Mouse (Mus musculus): ENCODE results near the gene Pax2. TPM values are rescaled to one million over a fixed set of nuclear protein-coding genes. Genes with fewer than 3 reads are reported as not detected.

Gene Pax2
- polyA plus RNA-seq, 1 experiment from 2014 or later, result 0.33 TPM

GRCm38 (mm10) chr19:44734116-44734515 is 21.7 kb upstream of the Pax2 start:
- no peak for ATAC-seq
- 0% methylated on average over 21 of the region's 21 CpGs for WGBS
- Histone ChIP-seq H3K4me1 (ENCODE audit: control insufficient read depth, insufficient read depth, low read length) (peaks cover 11% of the 10 kb centered on the region), H3K27me3 (ENCODE audit: control insufficient read depth, insufficient read depth, low read depth, low read length) (peaks cover 78% of the 10 kb centered on the region), H3K27ac (ENCODE audit: low read length) (no peak overlapping the region), H3K9ac (ENCODE audit: low read depth, low read length) (no peak overlapping the region), H3K4me3 (ENCODE audit: low read depth, low read length) (peak overlapping the region; percentile 31; the same call in 1 of the 2 replicates), H3K36me3 (ENCODE audit: control insufficient read depth, insufficient read depth, low read length) (no peaks in the 10 kb centered on the region), H3K4me2 (ENCODE audit: low read length) (peak overlapping the region; percentile 55), H3K9me3 (replicated peaks; ENCODE audit: control insufficient read depth, low read length, poor library complexity, severe bottlenecking) (no peaks in the 10 kb centered on the region)

- H3K9me3 ChIP-seq (replicated peaks; ENCODE audit: control insufficient read depth, low read length, poor library complexity, severe bottlenecking), result no peaks in the 10 kb centered on the region
- H3K4me1 ChIP-seq (ENCODE audit: control insufficient read depth, insufficient read depth, low read length), result peaks cover 11% of the 10 kb centered on the region
- no peak for ATAC-seq
- peak overlapping the region; percentile 28 for H3K9ac ChIP-seq (ENCODE audit: low read depth, low read length)
- no peak overlapping the region for H3K27ac ChIP-seq (ENCODE audit: low read length)
- WGBS, result under 1% methylated on average over 33 of the region's 33 CpGs
- no peaks in the 10 kb centered on the region for H3K36me3 ChIP-seq (ENCODE audit: control insufficient read depth, insufficient read depth, low read length)
- H3K4me2 ChIP-seq (ENCODE audit: low read length), result peak overlapping the region; percentile 55
- H3K4me3 ChIP-seq (ENCODE audit: low read depth, low read length), result peak overlapping the region; percentile 31
- peaks cover 83% of the 10 kb centered on the region for H3K27me3 ChIP-seq (ENCODE audit: control insufficient read depth, insufficient read depth, low read depth, low read length)
These were observed 21.2 kb upstream of the Pax2 start for GRCm38 (mm10) chr19:44734682-44735081.

GRCm38 (mm10) chr19:44740300-44740699 is 15.5 kb upstream of the Pax2 start:
- no peak overlapping the region for H3K4me3 ChIP-seq (ENCODE audit: low read depth, low read length)
- no peak for ATAC-seq
- H3K27ac ChIP-seq (ENCODE audit: low read length), result no peak overlapping the region
- no peak overlapping the region for H3K9ac ChIP-seq (ENCODE audit: low read depth, low read length)
- H3K36me3 ChIP-seq (ENCODE audit: control insufficient read depth, insufficient read depth, low read length), result no peaks in the 10 kb centered on the region
- no peak overlapping the region for H3K4me2 ChIP-seq (ENCODE audit: low read length)
- under 1% methylated on average over 16 of the region's 16 CpGs for WGBS
- no peaks in the 10 kb centered on the region for H3K9me3 ChIP-seq (replicated peaks; ENCODE audit: control insufficient read depth, low read length, poor library complexity, severe bottlenecking)
- H3K4me1 ChIP-seq (ENCODE audit: control insufficient read depth, insufficient read depth, low read length), result peaks cover 4% of the 10 kb centered on the region
- H3K27me3 ChIP-seq (ENCODE audit: control insufficient read depth, insufficient read depth, low read depth, low read length), result peaks cover 91% of the 10 kb centered on the region

- Histone ChIP-seq H3K36me3 (ENCODE audit: control insufficient read depth, insufficient read depth, low read length) (no peaks in the 10 kb centered on the region), H3K4me1 (ENCODE audit: control insufficient read depth, insufficient read depth, low read length) (peaks cover 4% of the 10 kb centered on the region; the same call in 1 of the 2 replicates), H3K27ac (ENCODE audit: low read length) (no peak overlapping the region), H3K9ac (ENCODE audit: low read depth, low read length) (no peak overlapping the region), H3K9me3 (replicated peaks; ENCODE audit: control insufficient read depth, low read length, poor library complexity, severe bottlenecking) (no peaks in the 10 kb centered on the region), H3K27me3 (ENCODE audit: control insufficient read depth, insufficient read depth, low read depth, low read length) (peaks cover 92% of the 10 kb centered on the region), H3K4me3 (ENCODE audit: low read depth, low read length) (no peak overlapping the region), H3K4me2 (ENCODE audit: low read length) (0 out of 2 replicates have a peak overlapping the region, but pooled peaks have one; percentile 4)
- WGBS, result under 1% methylated on average over 48 of the region's 48 CpGs
- no peak for ATAC-seq
These were observed 14.6 kb upstream of the Pax2 start for GRCm38 (mm10) chr19:44741091-44741763.

- ATAC-seq, result no peak
- no peak overlapping the region for H3K4me3 ChIP-seq (ENCODE audit: low read depth, low read length)
- H3K4me2 ChIP-seq (ENCODE audit: low read length), result 0 out of 2 replicates have a peak overlapping the region, but pooled peaks have one; percentile 4
- H3K27ac ChIP-seq (ENCODE audit: low read length), result no peak overlapping the region
- peaks cover 7% of the 10 kb centered on the region for H3K4me1 ChIP-seq (ENCODE audit: control insufficient read depth, insufficient read depth, low read length)
- H3K9me3 ChIP-seq (replicated peaks; ENCODE audit: control insufficient read depth, low read length, poor library complexity, severe bottlenecking), result no peaks in the 10 kb centered on the region
- no peaks in the 10 kb centered on the region for H3K36me3 ChIP-seq (ENCODE audit: control insufficient read depth, insufficient read depth, low read length)
- no peak overlapping the region for H3K9ac ChIP-seq (ENCODE audit: low read depth, low read length)
- WGBS, result under 1% methylated on average over 13 of the region's 13 CpGs
- peaks cover 89% of the 10 kb centered on the region for H3K27me3 ChIP-seq (ENCODE audit: control insufficient read depth, insufficient read depth, low read depth, low read length)
These were observed 14.1 kb upstream of the Pax2 start for GRCm38 (mm10) chr19:44741764-44742127.

GRCm38 (mm10) chr19:44742131-44743020 is 13.5 kb upstream of the Pax2 start:
- H3K27me3 ChIP-seq (ENCODE audit: control insufficient read depth, insufficient read depth, low read depth, low read length), result peaks cover 88% of the 10 kb centered on the region
- H3K27ac ChIP-seq (ENCODE audit: low read length), result no peak overlapping the region
- H3K4me1 ChIP-seq (ENCODE audit: control insufficient read depth, insufficient read depth, low read length), result peaks cover 8% of the 10 kb centered on the region
- no peak overlapping the region for H3K9ac ChIP-seq (ENCODE audit: low read depth, low read length)
- H3K9me3 ChIP-seq (replicated peaks; ENCODE audit: control insufficient read depth, low read length, poor library complexity, severe bottlenecking), result no peaks in the 10 kb centered on the region
- no peaks in the 10 kb centered on the region for H3K36me3 ChIP-seq (ENCODE audit: control insufficient read depth, insufficient read depth, low read length)
- H3K4me3 ChIP-seq (ENCODE audit: low read depth, low read length), result no peak overlapping the region
- H3K4me2 ChIP-seq (ENCODE audit: low read length), result no peak overlapping the region
- WGBS, result 1% methylated on average over 22 of the region's 22 CpGs
- ATAC-seq, result no peak

- Histone ChIP-seq H3K4me2 (ENCODE audit: low read length) (no peak overlapping the region), H3K9ac (ENCODE audit: low read depth, low read length) (no peak overlapping the region), H3K4me1 (ENCODE audit: control insufficient read depth, insufficient read depth, low read length) (peaks cover 8% of the 10 kb centered on the region), H3K27me3 (ENCODE audit: control insufficient read depth, insufficient read depth, low read depth, low read length) (peaks cover 88% of the 10 kb centered on the region), H3K27ac (ENCODE audit: low read length) (no peak overlapping the region), H3K36me3 (ENCODE audit: control insufficient read depth, insufficient read depth, low read length) (no peaks in the 10 kb centered on the region), H3K4me3 (ENCODE audit: low read depth, low read length) (no peak overlapping the region), H3K9me3 (replicated peaks; ENCODE audit: control insufficient read depth, low read length, poor library complexity, severe bottlenecking) (no peaks in the 10 kb centered on the region)
- 0% methylated on average over 2 of the region's 2 CpGs for WGBS
- ATAC-seq, result no peak
These were observed 12.8 kb upstream of the Pax2 start for GRCm38 (mm10) chr19:44743021-44743415.

- Histone ChIP-seq H3K27ac (ENCODE audit: low read length) (no peak overlapping the region), H3K9me3 (replicated peaks; ENCODE audit: control insufficient read depth, low read length, poor library complexity, severe bottlenecking) (no peaks in the 10 kb centered on the region), H3K36me3 (ENCODE audit: control insufficient read depth, insufficient read depth, low read length) (no peaks in the 10 kb centered on the region), H3K27me3 (ENCODE audit: control insufficient read depth, insufficient read depth, low read depth, low read length) (peaks cover 88% of the 10 kb centered on the region), H3K9ac (ENCODE audit: low read depth, low read length) (no peak overlapping the region), H3K4me1 (ENCODE audit: control insufficient read depth, insufficient read depth, low read length) (peaks cover 8% of the 10 kb centered on the region), H3K4me2 (ENCODE audit: low read length) (no peak overlapping the region), H3K4me3 (ENCODE audit: low read depth, low read length) (no peak overlapping the region)
- WGBS, result 17% methylated on average over 2 of the region's 2 CpGs
- ATAC-seq, result no peak
These were observed 11.8 kb upstream of the Pax2 start for GRCm38 (mm10) chr19:44743961-44744520.

- Histone ChIP-seq H3K36me3 (ENCODE audit: control insufficient read depth, insufficient read depth, low read length) (no peaks in the 10 kb centered on the region), H3K9me3 (replicated peaks; ENCODE audit: control insufficient read depth, low read length, poor library complexity, severe bottlenecking) (no peaks in the 10 kb centered on the region), H3K27me3 (ENCODE audit: control insufficient read depth, insufficient read depth, low read depth, low read length) (peaks cover 76% of the 10 kb centered on the region), H3K27ac (ENCODE audit: low read length) (no peak overlapping the region), H3K4me3 (ENCODE audit: low read depth, low read length) (no peak overlapping the region), H3K4me1 (ENCODE audit: control insufficient read depth, insufficient read depth, low read length) (peaks cover 8% of the 10 kb centered on the region), H3K9ac (ENCODE audit: low read depth, low read length) (no peak overlapping the region), H3K4me2 (ENCODE audit: low read length) (no peak overlapping the region)
- ATAC-seq, result no peak
- WGBS, result 7% methylated on average over 6 of the region's 6 CpGs
These were observed 10.1 kb upstream of the Pax2 start for GRCm38 (mm10) chr19:44745741-44746140.
